Mouse (Mus musculus) intestine, postnatal 0 days (tissue): ENCODE measurements around the gene Cst13. TPM values are rescaled to one million over a fixed set of nuclear protein-coding genes. Genes with fewer than 3 reads are reported as not detected.

Source experiments
- ATAC-seq: fragments of 200-750 bp; cut with Nextera tagmentation; 2 replicates; pipeline ENCODE4 v1.8.0; 2017; ENCODE audit warnings: mild to moderate bottlenecking, moderate TSS enrichment, moderate library complexity
- H3K27ac ChIP-seq: fragments of 300-500 bp; sonication (generic); 2 replicates; pipeline ENCODE4 v1.5.1; 2014; ENCODE audit warnings: mild to moderate bottlenecking, low read depth, low read length, moderate library complexity
- H3K27me3 ChIP-seq: fragments of 300-500 bp; sonication (generic); replicated peaks from 2 replicates; pipeline ENCODE4 v1.6.1; 2014; ENCODE audit warnings: low read length, mixed read lengths; ENCODE audit not compliant: control insufficient read depth, insufficient read depth
- H3K36me3 ChIP-seq: fragments of 300-500 bp; sonication (generic); 2 replicates; pipeline ENCODE4 v1.6.1; 2014; ENCODE audit warnings: mild to moderate bottlenecking, moderate library complexity; ENCODE audit not compliant: control insufficient read depth, insufficient read depth
- H3K4me1 ChIP-seq: fragments of 300-500 bp; sonication (generic); replicated peaks from 2 replicates; pipeline ENCODE4 v1.6.1; 2014; ENCODE audit warnings: antibody characterized with exemption, low read length, mixed read lengths; ENCODE audit not compliant: control insufficient read depth, insufficient read depth
- H3K4me2 ChIP-seq: fragments of 300-500 bp; sonication (generic); replicated peaks from 2 replicates; pipeline ENCODE4 v1.6.1; 2014; ENCODE audit warnings: low read depth, mild to moderate bottlenecking, moderate library complexity
- H3K4me3 ChIP-seq: fragments of 300-500 bp; sonication (generic); 2 replicates; pipeline ENCODE4 v1.5.1; 2014; ENCODE audit warnings: low read depth, low read length
- H3K9ac ChIP-seq: fragments of 300-500 bp; sonication (generic); 2 replicates; pipeline ENCODE4 v1.6.1; 2014; ENCODE audit warnings: mild to moderate bottlenecking, low read depth, low read length
- H3K9me3 ChIP-seq: fragments of 300-500 bp; sonication (generic); 2 replicates; pipeline ENCODE4 v1.6.1; 2016; ENCODE audit warnings: mixed run types; ENCODE audit not compliant: control insufficient read depth
- CTCF ChIP-seq: sonication (generic); IDR thresholded peaks from 2 replicates; pipeline ENCODE4 v1.5.1; 2016; ENCODE audit warnings: low read depth, mild to moderate bottlenecking, control low read depth, antibody characterized with exemption, moderate library complexity
- WGBS: fragments of 180-500 bp; shearing (Covaris S2); extraction: QIAGEN DNeasy Blood & Tissue Kit; methylation state at CpG from one replicate; pipeline ENCODE4 v1.1.7; 2014; 5-methylcytosine and 5-hydroxymethylcytosine counted together
- polyA plus RNA-seq: library from polyadenylated mRNA; unstranded; fragments of >200 nt; fragmentation: Nextera tagmentation; extraction: Ambion mirVana; gene quantifications from 2 replicates; pipeline ENCODE4 v1.2.1, GENCODE M21; 2015

Gene Cst13
- polyA plus RNA-seq, 1 experiment from 2014 or later: not detected

- Histone ChIP-seq H3K36me3 (no peaks in the 10 kb centered on the region), H3K27ac (no peak overlapping the region), H3K4me3 (no peak overlapping the region), H3K9me3 (no peaks in the 10 kb centered on the region), H3K4me1 (no peaks in the 10 kb centered on the region), H3K9ac (no peak overlapping the region), H3K27me3 (peaks cover 8% of the 10 kb centered on the region; the same call in 1 of the 2 replicates), H3K4me2 (no peak overlapping the region)
- no peak for TF ChIP-seq CTCF
- no peak for ATAC-seq
- 29% methylated on average over 1 of the region's 1 CpGs for WGBS
Measured at GRCm38 (mm10) chr2:148825986-148826385, 6.1 kb downstream of the Cst13 start.

GRCm38 (mm10) chr2:148834912-148835311 lies 15.0 kb downstream of the Cst13 start, which contains the start of gene Cst9:
Gene Cst9, plus strand, starts transcription at chr2:148835147.
- Histone ChIP-seq H3K27ac (no peak within 1 kb of the TSS), H3K27me3 (peaks cover 26% of the 10 kb centered on the region), H3K36me3 (no peaks in the 10 kb centered on the region), H3K4me1 (no peaks in the 10 kb centered on the region), H3K9me3 (no peaks in the 10 kb centered on the region), H3K4me2 (no peak within 1 kb of the TSS), H3K9ac (no peak within 1 kb of the TSS), H3K4me3 (no peak within 1 kb of the TSS)
- WGBS: 43% methylated on average over 4 of the region's 4 CpGs
- TF ChIP-seq CTCF: no peak
- ATAC-seq: no peak

DNA sequence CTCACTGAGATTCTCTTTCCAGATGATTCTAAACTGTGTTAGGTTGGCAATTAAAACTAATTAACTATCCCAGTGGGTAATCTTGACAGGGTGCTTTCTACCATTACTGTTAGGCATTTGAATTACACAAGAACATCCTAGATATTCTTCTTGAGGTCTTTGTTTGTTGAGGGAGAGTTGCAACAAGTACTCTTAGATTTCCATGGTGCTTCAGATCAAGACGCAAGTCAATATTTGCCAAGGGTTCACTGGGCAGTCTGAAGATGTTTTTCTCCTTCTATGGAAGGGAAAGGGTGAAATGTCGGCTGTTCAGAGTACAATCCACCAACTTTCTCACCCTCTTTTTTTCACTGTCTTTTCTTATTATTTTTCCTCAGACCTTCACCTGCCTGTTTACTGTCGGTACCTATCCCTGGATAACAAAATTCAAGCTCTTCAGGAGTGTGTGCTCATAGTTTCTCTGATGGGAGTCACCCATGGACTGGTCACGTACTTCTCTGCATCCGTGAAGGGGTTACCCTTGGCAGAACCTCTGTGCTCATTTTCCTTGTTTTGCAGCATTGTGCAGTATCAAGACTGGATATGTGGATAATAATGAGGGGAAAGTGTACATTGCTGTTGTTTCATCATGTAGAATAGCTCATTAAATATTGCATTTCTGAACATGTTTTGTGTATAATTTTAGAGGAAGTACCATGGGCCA lies 18.3 kb downstream of the Cst13 start:
- Histone ChIP-seq H3K27ac (no peak overlapping the region), H3K27me3 (peaks cover 26% of the 10 kb centered on the region), H3K9me3 (no peaks in the 10 kb centered on the region), H3K4me3 (no peak overlapping the region), H3K9ac (no peak overlapping the region), H3K4me1 (no peaks in the 10 kb centered on the region), H3K4me2 (no peak overlapping the region), H3K36me3 (no peaks in the 10 kb centered on the region)
- WGBS: 75% methylated on average over 5 of the region's 5 CpGs
- TF ChIP-seq CTCF: no peak
- no peak for ATAC-seq

- H3K9me3 ChIP-seq: no peaks in the 10 kb centered on the region
- H3K27ac ChIP-seq: no peak overlapping the region
- 82% methylated on average over 2 of the region's 2 CpGs for WGBS
- H3K27me3 ChIP-seq: peaks cover 20% of the 10 kb centered on the region
- no peak for TF ChIP-seq CTCF
- H3K36me3 ChIP-seq: no peaks in the 10 kb centered on the region
- no peaks in the 10 kb centered on the region for H3K4me1 ChIP-seq
- no peak overlapping the region for H3K9ac ChIP-seq
- ATAC-seq: no peak
- no peak overlapping the region for H3K4me2 ChIP-seq
- H3K4me3 ChIP-seq: no peak overlapping the region
Measured at GRCm38 (mm10) chr2:148839224-148839623, 19.3 kb downstream of the Cst13 start.

GRCm38 (mm10) chr2:148851116-148851906 lies 31.4 kb downstream of the Cst13 start:
- no peaks in the 10 kb centered on the region for H3K4me1 ChIP-seq
- no peak overlapping the region for H3K4me2 ChIP-seq
- H3K9me3 ChIP-seq: no peaks in the 10 kb centered on the region
- 0 out of 2 replicates have a peak, but pooled peaks cover 13% of the 10 kb centered on the region for H3K27me3 ChIP-seq
- ATAC-seq: peak; percentile 61
- H3K9ac ChIP-seq: no peak overlapping the region
- H3K27ac ChIP-seq: no peak overlapping the region
- TF ChIP-seq CTCF: peak; percentile 92
- H3K36me3 ChIP-seq: no peaks in the 10 kb centered on the region
- 47% methylated on average over 8 of the region's 8 CpGs for WGBS
- H3K4me3 ChIP-seq: no peak overlapping the region

DNA sequence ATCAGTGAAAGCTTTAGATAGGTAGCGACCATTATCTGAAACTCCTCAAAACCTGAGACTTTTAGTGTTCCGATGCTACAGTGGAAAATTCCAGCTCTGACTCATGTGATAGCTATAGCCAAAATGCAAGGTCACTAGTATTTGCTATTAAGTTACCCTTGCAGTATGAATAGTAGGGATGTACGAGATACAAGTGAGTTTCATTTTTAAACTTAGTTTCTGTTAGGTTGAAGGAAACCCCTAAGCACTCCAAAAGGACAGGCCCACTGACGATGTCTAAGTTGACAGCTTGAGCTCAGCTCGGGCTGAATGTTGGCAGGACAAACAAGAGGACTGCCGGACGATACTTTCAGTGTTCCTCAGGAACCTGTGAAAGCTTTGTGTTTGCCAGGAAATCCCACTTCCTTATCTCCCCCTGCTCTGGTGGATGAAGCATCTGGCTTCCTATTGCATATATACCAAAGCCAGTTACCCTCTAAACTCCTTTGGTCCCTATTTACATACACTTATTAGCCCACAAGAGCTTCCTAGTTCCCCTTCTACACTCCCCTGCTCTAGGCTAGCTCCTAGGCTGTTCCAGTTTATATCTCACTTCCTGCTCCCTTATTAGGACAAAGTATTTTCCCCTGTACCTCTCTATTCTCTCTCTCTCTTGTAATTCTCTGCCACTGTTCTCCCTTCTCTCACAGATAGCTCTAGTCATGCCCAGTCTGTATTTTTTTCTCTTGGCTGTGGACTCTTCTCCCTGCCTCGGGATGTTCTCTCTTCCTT lies 36.9 kb downstream of the Cst13 start:
- TF ChIP-seq CTCF: no peak
- no peak for ATAC-seq
- Histone ChIP-seq H3K4me3 (no peak overlapping the region), H3K9me3 (no peaks in the 10 kb centered on the region), H3K4me2 (no peak overlapping the region; the same call in 1 of the 2 replicates), H3K27ac (no peak overlapping the region), H3K9ac (no peak overlapping the region), H3K4me1 (no peaks in the 10 kb centered on the region), H3K27me3 (no peaks in the 10 kb centered on the region), H3K36me3 (no peaks in the 10 kb centered on the region)
- WGBS: 52% methylated on average over 8 of the region's 8 CpGs
